Mouse (Mus musculus): Measurements from ENCODE around the gene Ankrd13a. TPM values are rescaled to one million over a fixed set of nuclear protein-coding genes. Genes with fewer than 3 reads are reported as not detected.

Gene Ankrd13a
- 28.5 and 29.3 TPM in 2 replicates for polyA plus RNA-seq (2015; fragmentation: Nextera tagmentation; extraction: Ambion mirVana)

DNA sequence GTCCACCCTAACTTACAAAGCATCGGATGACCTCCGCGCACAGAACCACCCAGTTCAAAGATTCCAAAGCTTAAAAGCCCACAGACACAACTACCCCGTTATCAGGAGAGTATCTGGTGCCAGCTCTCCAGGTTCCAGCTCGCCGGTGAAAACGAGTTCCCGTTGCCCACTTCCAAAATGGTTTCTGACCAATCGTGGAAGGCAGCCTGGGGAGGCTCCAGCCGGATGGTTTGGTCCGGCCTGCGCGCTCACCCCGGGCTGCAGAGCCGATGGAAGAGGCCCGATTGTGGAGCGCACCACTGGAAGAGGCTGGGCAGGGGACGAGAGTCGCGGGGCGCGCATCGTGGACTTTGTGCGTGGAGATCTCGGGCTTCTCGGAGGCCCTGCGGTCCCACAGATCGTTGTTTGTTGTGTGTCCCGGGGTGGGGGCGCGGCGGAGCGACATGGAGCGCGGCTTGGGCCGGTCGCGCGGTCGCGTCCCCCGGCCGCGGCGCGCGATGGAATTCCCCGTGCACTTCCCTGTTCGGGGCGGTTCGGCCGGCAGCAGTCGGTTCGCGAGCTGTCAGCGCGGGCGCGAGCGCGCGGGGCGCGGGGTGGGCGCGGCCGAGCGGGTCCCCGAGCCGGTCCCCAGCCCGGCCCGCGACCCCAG, at the start of gene Ankrd13a:
Gene Ankrd13a (plus strand): TSS at position 275 of the 649 bp plus-strand sequence.
- no peaks in the 10 kb centered on the region for H3K9me3 ChIP-seq
- H3K4me1 ChIP-seq = peaks cover 33% of the 10 kb centered on the region
- peak within 1 kb of the TSS; percentile 99 for H3K9ac ChIP-seq
- no peaks in the 10 kb centered on the region for H3K36me3 ChIP-seq
- under 1% methylated on average over 55 of the region's 73 CpGs for WGBS
- H3K4me3 ChIP-seq = peak within 1 kb of the TSS; percentile 90
- H3K27me3 ChIP-seq (replicated peaks) = no peaks in the 10 kb centered on the region
- H3K27ac ChIP-seq (replicated peaks) = peak within 1 kb of the TSS; percentile 91
- ATAC-seq (ENCODE audit: extremely low read depth, insufficient number of reproducible peaks, low FRiP score, low TSS enrichment) = peak; percentile 74
- peak within 1 kb of the TSS; percentile 94 for H3K4me2 ChIP-seq

- H3K36me3 ChIP-seq = peaks cover 85% of the 10 kb centered on the region
These were observed 46.3 kb upstream of the Ankrd13a start for GRCm38 (mm10) chr5:114728160-114728559.

GRCm38 (mm10) chr5:114730129-114730528, 44.3 kb upstream of the Ankrd13a start:
- Histone ChIP-seq H3K36me3 (peaks cover 90% of the 10 kb centered on the region), H3K4me3 (no peak overlapping the region), H3K4me2 (no peak overlapping the region), H3K27ac (replicated peaks) (no peak overlapping the region), H3K9me3 (no peaks in the 10 kb centered on the region), H3K27me3 (replicated peaks) (no peaks in the 10 kb centered on the region), H3K4me1 (no peaks in the 10 kb centered on the region), H3K9ac (no peak overlapping the region)
- ATAC-seq (ENCODE audit: extremely low read depth, insufficient number of reproducible peaks, low FRiP score, low TSS enrichment) = no peak
- WGBS = 73% methylated on average over 10 of the region's 10 CpGs

More at GRCm38 (mm10) chr5:114728160-114728559, 46.3 kb upstream of the Ankrd13a start:
- Histone ChIP-seq H3K27ac (replicated peaks) (no peak overlapping the region), H3K9ac (no peak overlapping the region), H3K9me3 (no peaks in the 10 kb centered on the region), H3K27me3 (replicated peaks) (no peaks in the 10 kb centered on the region), H3K4me1 (no peaks in the 10 kb centered on the region), H3K4me3 (no peak overlapping the region), H3K4me2 (no peak overlapping the region)
- WGBS = 75% methylated on average over 10 of the region's 10 CpGs
- no peak for ATAC-seq (ENCODE audit: extremely low read depth, insufficient number of reproducible peaks, low FRiP score, low TSS enrichment)

- peaks cover 92% of the 10 kb centered on the region for H3K36me3 ChIP-seq
- no peak overlapping the region for H3K4me3 ChIP-seq
- H3K9ac ChIP-seq = no peak overlapping the region
- no peak overlapping the region for H3K4me2 ChIP-seq
- H3K27me3 ChIP-seq (replicated peaks) = no peaks in the 10 kb centered on the region
- H3K4me1 ChIP-seq = no peaks in the 10 kb centered on the region
- no peaks in the 10 kb centered on the region for H3K9me3 ChIP-seq
- 55% methylated on average over 6 of the region's 6 CpGs for WGBS
- ATAC-seq (ENCODE audit: extremely low read depth, insufficient number of reproducible peaks, low FRiP score, low TSS enrichment) = no peak
- no peak overlapping the region for H3K27ac ChIP-seq (replicated peaks)
These were observed 43.0 kb upstream of the Ankrd13a start for GRCm38 (mm10) chr5:114731498-114731897.

GRCm38 (mm10) chr5:114731969-114732368, 42.5 kb upstream of the Ankrd13a start:
- no peak for ATAC-seq (ENCODE audit: extremely low read depth, insufficient number of reproducible peaks, low FRiP score, low TSS enrichment)
- Histone ChIP-seq H3K36me3 (peaks cover 95% of the 10 kb centered on the region), H3K9me3 (no peaks in the 10 kb centered on the region)

DNA sequence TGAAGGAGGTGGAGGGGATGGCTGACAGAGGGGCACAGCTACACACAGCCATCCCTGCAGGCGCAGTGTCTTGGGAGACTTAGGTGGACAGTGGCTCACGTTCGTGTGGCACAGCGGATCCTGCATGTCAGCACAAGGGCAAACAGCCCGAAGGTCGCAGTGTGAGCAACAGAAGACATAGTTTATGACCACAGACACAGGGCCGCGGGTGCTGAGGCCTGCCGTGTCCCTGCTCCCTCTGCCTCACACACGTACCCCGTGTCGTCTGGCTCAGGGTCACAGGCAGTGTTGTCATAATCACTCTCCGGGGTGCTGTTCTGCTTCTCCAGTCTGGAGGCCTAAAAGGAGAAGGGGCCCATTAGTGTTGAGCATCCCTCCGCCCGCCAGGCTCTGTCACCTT, 40.9 kb upstream of the Ankrd13a start:
- peaks cover 96% of the 10 kb centered on the region for H3K36me3 ChIP-seq
- H3K27me3 ChIP-seq (replicated peaks) = no peaks in the 10 kb centered on the region
- H3K4me2 ChIP-seq = no peak overlapping the region
- no peak for ATAC-seq (ENCODE audit: extremely low read depth, insufficient number of reproducible peaks, low FRiP score, low TSS enrichment)
- H3K4me1 ChIP-seq = peaks cover 16% of the 10 kb centered on the region
- WGBS = 91% methylated on average over 15 of the region's 15 CpGs
- no peak overlapping the region for H3K27ac ChIP-seq (replicated peaks)
- no peak overlapping the region for H3K4me3 ChIP-seq
- H3K9me3 ChIP-seq = no peaks in the 10 kb centered on the region
- no peak overlapping the region for H3K9ac ChIP-seq

More at GRCm38 (mm10) chr5:114731969-114732368, 42.5 kb upstream of the Ankrd13a start:
- Histone ChIP-seq H3K27me3 (replicated peaks) (no peaks in the 10 kb centered on the region), H3K4me2 (no peak overlapping the region), H3K4me1 (peaks cover under 1% of the 10 kb centered on the region; the same call in 1 of the 2 replicates), H3K9ac (no peak overlapping the region), H3K27ac (replicated peaks) (no peak overlapping the region), H3K4me3 (no peak overlapping the region)
- WGBS = 84% methylated on average over 15 of the region's 15 CpGs

- Histone ChIP-seq H3K4me3 (no peak overlapping the region), H3K27ac (replicated peaks) (peak overlapping the region; percentile 20; the same call in 1 of the 2 replicates), H3K9ac (no peak overlapping the region), H3K4me1 (peaks cover 36% of the 10 kb centered on the region), H3K36me3 (peaks cover 90% of the 10 kb centered on the region), H3K4me2 (no peak overlapping the region), H3K9me3 (no peaks in the 10 kb centered on the region), H3K27me3 (replicated peaks) (no peaks in the 10 kb centered on the region)
- 75% methylated on average over 21 of the region's 21 CpGs for WGBS
- no peak for ATAC-seq (ENCODE audit: extremely low read depth, insufficient number of reproducible peaks, low FRiP score, low TSS enrichment)
These were observed 37.2 kb upstream of the Ankrd13a start for GRCm38 (mm10) chr5:114737090-114737887.

DNA sequence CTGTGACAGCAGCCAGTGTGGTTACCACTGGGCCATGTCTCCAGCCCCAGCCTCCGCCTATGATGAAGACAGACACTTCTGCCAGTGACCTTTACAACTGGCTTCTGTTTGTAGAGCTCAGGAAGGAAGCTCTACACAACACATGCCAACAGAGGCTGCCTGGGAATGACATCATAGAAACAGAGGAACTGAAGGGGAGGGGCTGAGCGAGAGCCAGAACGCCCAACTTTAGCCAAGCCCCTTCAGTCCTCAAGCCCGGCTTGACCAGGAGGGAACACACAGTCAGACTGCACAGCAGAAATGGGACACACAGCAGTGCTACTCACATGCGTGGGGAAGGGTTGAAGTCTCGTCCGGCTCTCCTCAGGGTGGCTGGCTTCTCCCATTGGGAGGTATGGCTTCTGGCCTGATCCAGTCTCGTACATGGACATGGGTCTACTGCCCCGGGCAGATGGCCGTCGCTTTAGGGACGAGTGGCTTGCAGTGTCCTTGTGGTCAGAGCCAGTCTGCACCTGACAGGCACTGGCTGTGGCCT, 35.7 kb upstream of the Ankrd13a start:
- no peaks in the 10 kb centered on the region for H3K27me3 ChIP-seq (replicated peaks)
- ATAC-seq (ENCODE audit: extremely low read depth, insufficient number of reproducible peaks, low FRiP score, low TSS enrichment) = 0 out of 2 replicates have a peak, but pooled peaks have one; percentile 7
- H3K4me3 ChIP-seq = no peak overlapping the region
- H3K9ac ChIP-seq = peak overlapping the region; percentile 21; the same call in 1 of the 2 replicates
- WGBS = 73% methylated on average over 12 of the region's 12 CpGs
- H3K36me3 ChIP-seq = peaks cover 90% of the 10 kb centered on the region
- H3K4me1 ChIP-seq = peaks cover 50% of the 10 kb centered on the region
- peak overlapping the region; percentile 53 for H3K27ac ChIP-seq (replicated peaks)
- no peak overlapping the region for H3K4me2 ChIP-seq
- H3K9me3 ChIP-seq = no peaks in the 10 kb centered on the region

- H3K27me3 ChIP-seq (replicated peaks) = no peaks in the 10 kb centered on the region
- no peak for ATAC-seq (ENCODE audit: extremely low read depth, insufficient number of reproducible peaks, low FRiP score, low TSS enrichment)
- H3K9ac ChIP-seq = no peak overlapping the region
- H3K4me1 ChIP-seq = peaks cover 60% of the 10 kb centered on the region
- no peaks in the 10 kb centered on the region for H3K9me3 ChIP-seq
- peaks cover 92% of the 10 kb centered on the region for H3K36me3 ChIP-seq
- no peak overlapping the region for H3K4me2 ChIP-seq
- 29% methylated on average over 4 of the region's 4 CpGs for WGBS
- H3K4me3 ChIP-seq = no peak overlapping the region
- peak overlapping the region; percentile 56 for H3K27ac ChIP-seq (replicated peaks)
These were observed 33.9 kb upstream of the Ankrd13a start for GRCm38 (mm10) chr5:114740595-114740994.

GRCm38 (mm10) chr5:114742572-114742971, 31.9 kb upstream of the Ankrd13a start:
- no peak for ATAC-seq (ENCODE audit: extremely low read depth, insufficient number of reproducible peaks, low FRiP score, low TSS enrichment)
- Histone ChIP-seq H3K9ac (no peak overlapping the region), H3K4me1 (peaks cover 59% of the 10 kb centered on the region), H3K27me3 (replicated peaks) (no peaks in the 10 kb centered on the region), H3K27ac (replicated peaks) (0 out of 2 replicates have a peak overlapping the region, but pooled peaks have one; percentile 5), H3K9me3 (no peaks in the 10 kb centered on the region), H3K4me2 (no peak overlapping the region), H3K36me3 (peaks cover 91% of the 10 kb centered on the region), H3K4me3 (no peak overlapping the region)
- 92% methylated on average over 10 of the region's 10 CpGs for WGBS

DNA sequence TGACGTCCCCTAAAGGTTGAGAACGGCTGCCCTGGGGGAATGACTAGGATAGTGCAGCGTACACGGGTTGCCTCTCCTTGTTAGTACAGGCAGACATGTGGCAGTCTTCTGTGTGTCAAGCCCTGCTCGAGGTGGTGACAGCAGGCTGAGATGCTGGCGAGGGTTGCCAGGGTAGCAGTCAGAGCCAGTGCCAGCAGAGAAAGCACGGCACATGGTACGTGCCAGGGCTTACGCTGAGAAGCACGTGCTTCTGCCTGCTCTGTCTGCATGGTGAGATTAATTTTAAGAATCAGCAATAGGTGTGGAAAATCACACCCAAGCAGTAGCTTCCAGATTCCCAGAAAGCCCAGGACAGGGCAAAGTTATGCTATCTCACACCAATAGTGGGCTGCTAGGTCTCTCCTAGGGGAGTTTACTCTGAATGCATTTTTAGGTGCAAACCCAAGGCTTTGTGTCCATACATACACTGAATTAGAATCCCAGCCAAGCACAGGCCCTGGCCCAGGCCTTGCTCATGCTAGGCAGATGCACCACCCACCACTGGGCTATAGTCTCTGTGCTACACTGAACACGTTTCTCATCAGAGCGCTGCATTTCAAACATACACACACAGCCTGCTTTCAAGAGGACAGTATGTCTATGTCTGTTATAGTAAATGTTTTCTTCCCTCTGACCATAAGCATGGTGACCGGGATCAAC, 31.3 kb upstream of the Ankrd13a start:
- H3K4me1 ChIP-seq = peaks cover 54% of the 10 kb centered on the region
- H3K27me3 ChIP-seq (replicated peaks) = no peaks in the 10 kb centered on the region
- ATAC-seq (ENCODE audit: extremely low read depth, insufficient number of reproducible peaks, low FRiP score, low TSS enrichment) = no peak
- peak overlapping the region; percentile 62 for H3K27ac ChIP-seq (replicated peaks)
- H3K4me2 ChIP-seq = no peak overlapping the region
- H3K36me3 ChIP-seq = peaks cover 91% of the 10 kb centered on the region
- no peak overlapping the region for H3K4me3 ChIP-seq
- WGBS = 69% methylated on average over 13 of the region's 13 CpGs
- H3K9ac ChIP-seq = no peak overlapping the region
- H3K9me3 ChIP-seq = no peaks in the 10 kb centered on the region
